Mouse (Mus musculus) MEL-GATA-1-ER (cell line): ENCODE results near the gene Zc3h10.
"Not testable (repeated sequence)": the region's sequence is repeated elsewhere in the genome, so short reads cannot be mapped to it uniquely, and the experiment has no call there.

Experiments used
- DNase-seq: peaks from one replicate; pipeline ENCODE4 v3.0.0-alpha.2; 2012; ENCODE audit warnings: low read depth; ENCODE audit errors: extremely low read depth

Gene Zc3h10

DNA sequence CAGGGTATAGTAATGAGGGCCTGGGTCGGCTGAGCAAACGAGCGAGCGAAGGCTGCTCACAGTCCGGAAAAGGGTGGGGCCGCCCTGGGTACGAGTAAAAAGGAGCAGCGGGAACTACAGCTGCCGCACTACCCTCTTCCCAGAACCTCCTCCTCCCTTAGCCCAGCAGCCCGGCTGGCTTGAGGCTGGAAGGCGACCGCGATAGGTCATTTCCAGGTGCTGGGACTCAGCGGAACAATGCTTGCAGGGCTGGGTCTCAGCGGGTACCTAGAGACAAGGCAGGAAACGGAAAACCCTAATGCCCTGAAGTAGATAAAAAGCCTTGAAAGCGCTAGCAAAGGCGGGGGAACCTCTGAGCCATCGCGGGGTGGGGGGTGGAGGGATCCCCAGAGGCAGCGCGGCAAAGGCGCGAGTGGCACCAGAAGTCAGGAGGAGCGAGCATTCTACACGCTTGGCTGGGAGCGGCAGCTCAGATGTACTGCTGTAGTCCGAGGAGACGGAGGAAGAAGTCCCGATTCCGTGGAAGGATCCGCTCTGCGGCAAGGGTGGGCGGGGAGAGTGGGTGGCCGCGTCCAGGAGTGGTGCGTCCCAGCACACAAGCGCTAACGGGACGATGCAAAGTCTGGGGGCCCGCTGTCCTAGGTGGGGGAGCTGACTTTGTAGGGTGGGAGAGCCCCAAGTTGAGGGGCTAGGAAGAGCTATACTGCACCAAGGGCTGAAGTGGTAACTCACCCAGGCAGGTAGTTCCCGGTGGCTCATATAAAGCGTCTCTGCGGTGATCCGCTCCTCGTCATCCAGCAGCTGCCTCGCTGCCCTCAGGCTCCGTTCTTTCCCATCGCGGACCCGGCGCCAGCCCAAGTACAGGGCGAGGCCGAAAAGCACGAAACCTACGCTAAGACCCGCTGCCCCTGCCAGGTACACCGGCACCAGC is 22.6 kb downstream of the Zc3h10 start:
- peak; percentile 68 for DNase-seq

DNA sequence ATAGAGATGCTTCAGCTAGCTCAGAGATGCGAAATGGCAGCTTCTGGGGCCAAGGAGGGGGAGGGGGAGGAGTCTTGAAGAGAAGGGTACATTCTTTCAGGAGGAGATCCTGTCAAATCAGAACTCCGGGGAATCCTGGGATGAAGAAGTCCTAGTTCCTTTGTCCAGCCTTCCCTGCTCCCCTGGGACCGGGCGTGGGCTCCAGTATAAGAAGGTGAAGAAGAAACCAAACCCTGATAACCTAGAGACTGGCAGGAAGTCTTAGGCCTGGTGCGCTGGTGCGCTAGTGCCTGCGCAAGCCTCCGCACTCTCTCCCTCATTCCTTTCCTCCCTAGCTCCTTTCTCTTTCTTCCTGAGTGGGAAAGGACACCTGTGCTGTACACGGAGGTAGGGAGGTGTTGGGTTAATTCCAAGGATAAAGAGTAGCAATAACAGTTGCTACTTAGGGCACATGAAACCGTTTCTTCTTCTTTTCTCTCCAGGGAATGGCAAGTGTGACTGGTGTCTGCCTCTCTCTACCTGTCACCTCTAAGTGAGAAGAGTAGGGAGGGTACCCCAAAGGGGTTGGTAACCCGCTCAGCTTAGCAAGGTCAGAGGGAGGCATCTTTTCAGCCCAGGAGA is 23.4 kb downstream of the Zc3h10 start:
- DNase-seq: peak; percentile 25

DNA sequence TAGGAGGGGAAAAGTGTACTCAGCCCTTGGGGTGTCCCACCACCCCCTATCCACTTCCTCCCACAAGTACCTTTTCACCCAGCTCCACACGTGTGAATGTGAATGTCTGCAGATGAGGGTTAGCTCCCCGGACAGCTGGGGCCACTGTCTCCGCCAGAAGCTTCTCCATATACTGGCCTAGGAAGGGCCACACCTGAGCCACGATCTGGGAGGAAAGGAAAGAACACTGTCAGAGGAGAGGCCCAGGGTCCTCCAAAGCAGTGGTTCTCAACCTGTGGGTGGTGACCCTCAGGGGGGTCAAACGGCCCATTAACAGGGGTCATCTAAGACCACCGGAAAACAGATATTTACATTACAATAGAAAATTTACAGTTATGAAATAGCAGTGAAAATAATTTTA is 25.2 kb downstream of the Zc3h10 start:
- DNase-seq: no peak

DNA sequence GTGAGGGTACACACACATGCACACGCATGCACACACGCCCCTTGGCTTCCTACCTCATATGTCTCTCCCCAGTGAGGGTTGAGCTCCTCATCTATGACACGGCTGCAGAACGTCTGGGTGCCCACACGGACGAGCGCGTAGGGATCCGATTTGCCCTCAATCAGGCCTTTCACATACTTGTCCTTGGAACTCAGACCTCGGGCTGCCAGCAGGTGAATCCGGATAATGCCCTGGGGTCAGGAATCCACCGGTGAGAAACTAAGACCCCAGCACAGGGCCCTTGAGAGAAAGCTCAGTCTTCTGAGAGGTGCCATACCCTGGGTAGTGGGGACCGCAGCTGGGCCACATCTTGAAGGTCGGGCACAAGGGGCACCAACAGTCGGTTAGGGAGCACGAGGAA is 27.0 kb downstream of the Zc3h10 start:
- DNase-seq: no peak

DNA sequence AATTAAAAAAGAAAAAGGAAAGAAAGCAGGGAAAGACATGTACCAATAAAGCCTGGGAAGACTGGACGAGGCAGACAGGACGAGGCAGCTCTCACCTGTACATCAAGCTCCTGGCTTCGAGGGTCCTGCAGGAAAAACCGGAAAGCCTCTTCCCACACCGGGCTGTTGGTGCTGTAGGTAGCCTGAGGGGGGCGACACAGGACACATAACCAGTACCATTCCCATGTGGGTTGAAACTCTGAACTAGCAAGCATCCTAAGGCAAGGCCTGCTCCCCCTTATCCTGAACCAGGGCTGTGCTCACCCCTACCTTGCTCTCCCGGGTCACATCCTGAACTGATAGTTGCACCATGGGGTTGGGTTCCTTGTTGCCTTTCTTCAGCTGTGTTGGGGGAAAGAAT is 28.7 kb downstream of the Zc3h10 start:
- DNase-seq: no peak

DNA sequence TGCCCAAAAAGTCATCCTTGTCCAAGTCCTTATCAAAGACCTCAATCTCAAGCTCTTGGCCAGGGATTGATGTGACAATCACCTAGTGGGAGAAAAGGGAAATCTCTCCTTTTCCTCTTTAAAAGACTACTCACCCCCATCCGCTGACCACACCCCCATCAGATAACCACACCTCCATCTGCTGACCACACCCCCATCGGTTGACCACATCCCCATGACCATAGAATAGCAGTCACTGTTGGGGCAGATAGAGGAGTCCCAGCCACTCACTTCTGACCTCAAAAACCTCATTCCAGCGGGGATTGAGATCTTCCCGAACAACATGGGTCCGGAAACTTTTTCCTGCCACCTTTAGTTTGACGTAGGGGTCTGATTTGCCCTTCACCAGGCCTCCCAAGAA is 30.9 kb downstream of the Zc3h10 start:
- DNase-seq: no peak

DNA sequence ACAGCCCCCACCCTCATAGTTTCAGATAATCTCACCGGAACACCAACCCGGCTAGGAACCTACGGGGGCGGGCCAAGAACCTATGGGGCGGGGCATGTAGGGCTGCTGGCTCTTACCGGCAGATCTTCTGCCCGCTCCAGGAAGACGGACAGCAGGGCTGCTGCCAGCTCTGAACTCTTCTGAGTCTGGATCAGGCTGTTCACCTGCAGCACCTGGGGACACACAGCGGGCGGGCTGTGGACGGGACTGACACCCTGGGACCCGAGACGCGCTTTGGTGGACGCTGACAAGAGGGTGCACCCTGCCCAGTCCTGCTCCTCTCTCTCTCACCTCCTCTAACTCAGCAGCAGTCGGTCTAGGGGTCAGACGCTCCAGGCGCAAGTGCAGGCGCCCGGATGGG is 31.5 kb downstream of the Zc3h10 start:
- DNase-seq: no peak

DNA sequence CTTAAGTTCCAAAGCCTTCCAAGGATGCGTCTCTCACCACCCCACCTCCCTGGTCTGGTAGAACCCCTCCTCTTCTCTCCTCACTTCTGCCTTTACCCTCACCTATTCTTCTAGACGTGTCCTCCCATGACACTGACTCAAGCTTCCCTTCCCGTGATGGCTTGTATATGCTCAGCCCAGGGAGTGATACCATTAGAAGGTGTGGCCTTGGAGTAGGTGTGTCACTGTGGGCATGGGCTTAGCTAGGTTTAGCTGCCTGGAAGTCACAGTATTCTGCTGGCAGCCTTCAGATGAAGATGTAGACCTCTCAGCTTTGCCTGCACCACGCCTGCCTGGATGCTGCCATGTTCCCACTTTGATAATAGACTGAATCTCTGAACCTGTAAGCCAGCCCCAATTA is 32.5 kb downstream of the Zc3h10 start:
- no peak for DNase-seq

DNA sequence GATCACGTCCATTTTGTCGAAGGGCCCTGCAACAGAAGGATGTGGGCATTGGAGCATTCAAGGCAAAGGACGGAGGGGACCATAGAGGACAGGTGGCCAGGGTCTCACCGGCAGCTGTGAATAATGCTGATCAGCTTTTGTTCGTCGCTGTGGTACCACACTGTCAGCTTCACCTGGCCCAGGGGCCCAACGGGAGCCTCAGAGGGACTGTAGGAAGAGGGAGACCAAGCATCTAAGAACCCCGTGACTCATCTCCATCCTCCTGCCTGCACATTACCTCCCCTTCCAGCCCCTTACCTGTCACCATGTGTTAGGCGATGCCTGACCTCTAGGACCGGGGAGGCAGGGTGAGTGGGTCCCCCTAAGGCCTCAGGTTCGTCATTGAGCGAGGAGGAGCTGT is 35.8 kb downstream of the Zc3h10 start:
- no peak for DNase-seq

DNA sequence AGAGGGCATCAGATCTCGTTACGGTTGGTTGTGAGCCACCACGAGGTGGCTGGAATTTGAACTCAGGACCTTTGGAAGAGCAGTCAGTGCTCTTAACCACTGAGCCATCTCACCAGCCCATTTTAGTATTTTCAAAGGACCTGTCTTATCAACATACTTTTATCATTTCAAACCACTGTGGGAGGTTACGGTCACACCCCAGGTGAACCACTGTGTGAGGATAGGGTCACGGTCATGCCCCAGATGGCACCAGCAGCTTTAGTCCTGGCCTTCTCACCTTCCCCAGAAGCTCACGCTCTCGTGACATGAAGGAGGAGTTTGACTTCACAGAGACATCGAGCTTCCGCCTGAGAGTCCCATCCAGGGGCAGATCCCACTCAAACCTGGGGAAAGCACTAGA is 36.4 kb downstream of the Zc3h10 start:
- no peak for DNase-seq

DNA sequence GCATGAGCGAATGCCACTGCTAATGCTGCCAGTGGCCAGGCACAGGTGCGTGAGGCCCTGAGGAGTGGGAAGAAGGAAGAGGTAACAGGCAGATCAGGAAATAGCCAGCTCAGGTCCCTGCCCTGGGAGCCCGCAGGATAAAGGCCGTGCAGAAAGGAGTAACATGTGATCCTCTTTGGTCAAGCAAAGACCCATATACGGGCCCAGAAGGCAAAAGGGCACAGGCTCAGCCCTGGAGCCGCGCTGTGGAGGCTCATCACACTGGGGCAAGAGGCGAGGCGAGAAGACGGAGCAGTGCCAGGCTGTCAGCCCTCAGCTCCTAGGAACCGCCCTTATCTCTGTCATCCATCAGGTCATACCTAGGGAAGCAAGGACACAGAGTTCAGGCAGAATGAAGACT is 37.3 kb downstream of the Zc3h10 start:
- DNase-seq: no peak

DNA sequence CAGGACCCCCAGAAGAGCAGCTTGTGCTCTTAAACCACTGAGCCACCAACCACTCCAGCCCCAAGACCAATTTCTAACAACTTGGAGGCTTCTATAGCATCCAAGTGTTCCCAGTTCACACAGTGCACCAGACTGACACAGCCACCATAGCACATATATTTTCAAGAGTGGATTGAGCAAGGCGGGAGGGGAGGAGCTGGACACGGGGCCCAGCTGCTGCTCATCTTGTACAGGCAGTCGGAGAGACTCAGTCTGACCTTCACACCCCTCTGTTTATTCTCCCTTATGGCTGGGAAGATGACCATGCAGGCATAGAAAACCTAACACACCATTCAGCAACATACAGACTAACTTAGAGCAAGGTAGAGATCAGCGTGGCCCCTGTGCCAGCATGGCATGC is 37.7 kb downstream of the Zc3h10 start:
- DNase-seq: no peak

DNA sequence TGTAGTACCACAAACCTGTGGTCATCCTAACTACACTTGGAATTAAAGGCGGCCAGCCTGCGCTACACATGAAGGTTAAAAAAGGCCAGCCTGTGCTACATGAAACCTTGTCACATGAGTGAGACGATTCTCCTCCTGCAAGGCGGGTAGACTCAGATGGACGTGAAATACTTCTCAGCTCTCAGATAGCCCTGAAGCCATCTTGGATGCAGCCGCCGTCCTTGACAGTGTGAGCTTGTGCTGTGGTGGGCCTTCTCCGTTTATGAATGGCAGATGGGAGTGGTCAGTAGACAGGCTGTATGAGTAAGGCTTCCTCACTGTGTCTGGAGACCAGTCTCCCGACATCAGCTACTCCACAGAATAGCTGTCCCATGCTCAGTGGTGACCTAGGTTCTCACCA is 38.4 kb downstream of the Zc3h10 start:
- DNase-seq: no peak

DNA sequence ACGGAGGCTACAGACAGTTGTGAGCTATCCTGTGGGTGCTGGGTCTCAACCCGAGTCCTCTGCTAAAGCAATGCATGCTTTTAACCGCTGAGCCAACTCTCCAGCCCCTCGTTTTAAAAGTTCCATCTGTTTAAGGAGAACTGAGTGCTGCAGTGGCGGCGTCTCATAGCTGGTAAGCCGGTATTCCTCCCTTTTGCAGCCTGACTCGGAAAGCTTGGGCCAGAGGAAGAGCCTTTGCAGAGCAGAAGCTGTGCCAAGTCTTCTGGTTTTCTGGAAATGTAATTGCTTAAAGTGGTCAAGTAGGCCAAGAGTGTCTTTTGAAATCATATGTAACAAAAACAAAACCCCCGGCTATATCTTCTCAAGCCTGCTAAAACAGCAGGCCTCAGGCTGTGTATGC is 39.3 kb downstream of the Zc3h10 start:
- DNase-seq: no peak

DNA sequence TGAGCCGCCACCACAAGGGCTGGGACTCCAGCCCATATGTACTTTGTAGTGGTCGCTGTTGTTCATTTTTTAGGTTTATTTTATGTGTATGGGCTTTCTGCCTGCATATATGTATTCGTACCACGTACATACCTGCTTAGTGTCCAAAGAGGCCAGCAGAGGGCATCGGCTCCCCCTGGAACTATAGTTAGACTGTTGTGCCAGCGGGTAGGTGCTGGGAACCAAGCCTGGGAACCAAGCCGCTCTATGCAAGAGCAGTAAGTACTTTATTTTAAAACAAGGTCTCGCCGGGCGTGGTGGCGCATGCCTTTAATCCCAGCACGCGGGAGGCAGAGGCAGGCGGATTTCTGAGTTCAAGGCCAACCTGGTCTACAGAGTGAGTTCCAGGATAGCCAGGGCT is 41.6 kb downstream of the Zc3h10 start:
- no peak for DNase-seq

DNA sequence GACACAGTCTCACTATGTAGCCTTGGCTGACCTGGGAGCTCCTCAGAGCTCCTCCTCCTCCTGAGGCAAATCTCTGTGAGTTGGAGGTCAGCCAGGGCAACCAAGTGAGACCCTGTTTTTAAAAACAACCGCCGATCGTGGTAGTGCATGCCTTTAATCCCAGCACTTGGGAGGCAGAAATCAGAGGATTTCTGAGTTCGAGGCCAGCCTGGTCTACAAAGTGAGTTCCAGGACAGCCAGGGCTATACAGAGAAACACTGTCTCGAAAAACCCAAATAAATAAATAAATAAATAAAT is 42.3 kb downstream of the Zc3h10 start:
- not testable (repeated sequence) for DNase-seq

DNA sequence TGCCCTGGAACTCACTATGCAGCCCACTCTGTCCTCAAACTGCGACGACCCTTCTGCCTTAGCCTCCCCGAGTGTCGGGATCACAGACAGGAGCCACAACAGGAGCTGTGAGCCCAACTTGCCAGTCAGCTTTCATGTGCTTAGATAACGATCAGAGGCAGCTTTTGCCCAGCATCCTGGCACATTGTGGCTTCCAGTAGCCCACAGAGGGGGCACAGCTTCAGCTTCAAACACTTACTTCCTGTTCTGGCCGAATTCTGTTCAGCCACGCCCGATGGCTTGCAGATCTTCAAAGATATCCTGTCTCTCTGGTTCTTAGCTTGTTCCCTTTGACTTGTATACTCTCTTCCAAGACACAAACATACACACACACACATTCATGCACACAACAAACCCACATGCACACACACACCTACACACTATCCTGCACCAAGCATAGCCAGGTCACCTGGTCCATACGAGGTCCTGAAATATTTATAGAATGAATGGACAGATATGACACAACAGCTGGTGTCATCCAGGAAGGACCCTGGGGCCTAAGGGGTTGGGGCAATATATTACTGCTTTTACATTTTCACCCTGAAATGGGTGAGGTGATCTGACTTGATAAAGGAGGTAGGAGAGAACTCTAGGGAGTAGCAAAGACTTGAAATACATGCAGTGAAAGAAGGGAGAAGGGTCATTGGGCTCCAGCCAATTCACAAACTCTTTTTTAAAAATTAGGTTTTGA is 42.8 kb downstream of the Zc3h10 start:
- DNase-seq: no peak

DNA sequence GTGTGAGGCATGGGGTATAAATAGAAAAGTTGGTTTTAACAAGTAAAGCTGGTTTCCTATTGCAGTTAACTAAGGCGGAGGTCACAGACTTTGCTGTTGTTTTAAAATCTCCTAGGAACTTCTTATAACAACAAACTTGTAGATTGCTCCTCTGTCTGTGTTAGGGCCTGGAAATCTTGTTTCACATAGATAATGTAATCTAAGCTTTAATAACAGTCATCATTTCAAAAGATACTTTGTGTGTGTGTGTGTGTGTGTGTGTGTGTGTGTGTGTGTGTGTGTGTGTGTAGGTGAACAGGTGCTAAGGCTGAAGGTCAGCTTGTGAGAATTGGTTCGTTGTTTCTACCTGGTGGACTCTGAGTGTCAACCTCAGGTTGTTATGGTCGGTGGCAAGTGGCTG is 43.6 kb downstream of the Zc3h10 start:
- no peak for DNase-seq

DNA sequence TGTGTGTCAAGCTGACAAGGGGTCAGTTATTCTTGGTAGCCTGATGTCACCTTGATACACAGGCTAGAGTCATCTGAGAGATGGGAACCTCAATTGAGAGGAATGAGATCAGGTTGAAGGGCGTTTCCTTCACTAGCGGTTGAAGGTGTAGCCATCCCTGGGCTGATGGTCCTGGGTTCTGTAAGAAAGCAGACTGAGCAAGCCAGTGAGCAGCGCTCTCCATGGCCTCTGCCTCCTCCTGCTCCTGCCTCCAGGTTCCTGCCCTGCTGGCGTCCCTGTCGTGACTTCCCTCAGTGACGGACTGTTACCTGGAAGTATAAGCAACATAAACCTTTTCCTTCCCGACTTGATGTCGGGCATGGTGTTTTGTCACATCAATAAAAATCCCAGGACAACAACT is 44.0 kb downstream of the Zc3h10 start:
- DNase-seq: no peak

DNA sequence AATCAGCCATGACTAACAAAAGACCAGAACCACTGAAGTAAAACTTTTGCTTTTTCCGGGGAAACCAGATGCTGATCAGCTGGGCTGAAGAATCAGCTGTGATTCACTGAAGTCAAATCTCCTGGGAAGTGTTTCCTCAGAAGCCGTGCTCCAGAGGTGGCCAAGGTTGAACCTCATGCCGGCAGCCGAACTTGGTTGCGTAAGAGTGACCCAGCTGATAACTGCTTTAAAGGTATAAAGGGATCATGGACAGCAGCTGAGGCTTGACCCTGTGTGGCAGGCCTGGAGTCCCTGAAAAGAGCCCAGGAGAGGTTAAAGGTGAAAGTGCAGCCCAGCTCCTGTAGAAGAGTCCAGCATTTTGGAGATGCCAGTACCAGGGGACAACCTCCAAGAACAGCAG is 45.2 kb downstream of the Zc3h10 start:
- no peak for DNase-seq

DNA sequence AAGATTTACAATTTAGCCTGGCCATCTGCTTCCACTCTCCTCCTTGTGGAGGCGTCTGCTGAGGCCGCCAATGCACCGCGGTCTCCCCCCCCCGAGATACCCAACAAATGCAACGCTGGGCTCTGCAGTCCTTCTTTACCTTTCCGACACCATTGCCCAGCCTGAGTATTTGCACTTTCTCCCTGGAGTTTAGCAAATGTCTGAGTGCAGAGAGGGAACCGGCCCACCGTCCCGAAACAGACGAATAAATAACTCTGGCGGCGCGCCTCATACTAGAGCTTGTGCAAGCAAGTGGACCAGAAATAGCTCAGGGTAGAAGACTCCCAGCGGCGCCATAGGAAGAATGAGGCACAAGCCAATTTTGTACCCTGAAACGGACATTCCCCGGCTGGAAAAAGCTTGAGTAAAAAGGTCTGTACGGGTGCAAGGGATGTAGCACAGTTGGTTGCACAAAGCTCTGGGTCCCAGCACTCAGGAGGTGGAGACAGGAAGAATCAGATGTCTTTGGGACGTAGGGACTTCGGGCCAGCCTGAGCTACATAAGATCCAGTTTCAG is 48.4 kb downstream of the Zc3h10 start:
- no peak for DNase-seq

DNA sequence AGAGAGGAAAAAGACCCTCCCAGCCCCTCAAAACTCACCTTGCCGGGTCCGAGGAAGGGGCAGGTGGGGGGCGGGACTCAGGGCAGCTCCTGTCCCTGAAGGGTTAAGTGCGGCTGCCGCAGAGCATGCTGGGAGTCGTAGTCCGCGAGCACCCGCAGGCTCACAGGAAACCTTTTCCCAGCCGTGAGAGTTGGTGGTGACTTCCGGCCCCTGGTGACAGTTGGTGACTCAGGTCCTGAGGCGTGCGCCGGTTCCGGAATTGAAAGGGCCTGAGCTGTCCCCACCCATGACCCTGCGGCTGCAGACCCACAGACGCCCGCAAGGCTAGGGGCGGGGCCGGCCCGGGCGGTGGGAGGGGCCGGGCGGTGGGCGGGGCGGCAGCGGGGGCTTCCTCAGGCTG is 49.0 kb downstream of the Zc3h10 start, which contains the start of gene Myl6b:
Gene Myl6b, minus strand, starts transcription at position 96 of the 400 bp plus-strand sequence.
- peak; percentile 96 for DNase-seq
